Mouse (Mus musculus) gastrocnemius, postnatal 10 days (tissue): ENCODE measurements around the gene Olfr648. TPM values are rescaled to one million over a fixed set of nuclear protein-coding genes. Genes with fewer than 3 reads are reported as not detected.

Experiments
- total RNA-seq, 2 experiments: library from RNA; stranded (reverse); gene quantifications; 2 replicates each; pipeline ENCODE4 v1.2.3; 2021

Olfr648 gene
- total RNA-seq, 2 experiments from 2014 or later: not detected

Other genes starting within 250 kb of the Olfr648 start
- not detected for gene Olfr632, start 249.0 kb downstream of the Olfr648 start, total RNA-seq
- gene Olfr633, start 239.0 kb downstream of the Olfr648 start, total RNA-seq: not detected
- not detected for gene Olfr635, start 212.2 kb downstream of the Olfr648 start, total RNA-seq
- not detected for gene Olfr638, start 184.6 kb downstream of the Olfr648 start, total RNA-seq
- under 1 TPM; 0.02 to 0.05 TPM for gene Olfr639, start 166.1 kb downstream of the Olfr648 start, total RNA-seq
- gene Olfr640, start 157.8 kb downstream of the Olfr648 start, total RNA-seq: not detected
- gene Olfr641, start 147.9 kb downstream of the Olfr648 start, total RNA-seq: not detected
- gene Olfr642, start 130.7 kb downstream of the Olfr648 start, total RNA-seq: not detected
- not detected for gene 4930516K23Rik, start 121.9 kb downstream of the Olfr648 start, total RNA-seq
- not detected for gene Olfr644, start 111.5 kb downstream of the Olfr648 start, total RNA-seq
- not detected for gene Olfr645, start 97.9 kb downstream of the Olfr648 start, total RNA-seq
- gene Olfr646, start 78.5 kb downstream of the Olfr648 start, total RNA-seq: not detected
- gene Ubqln5, start 53.6 kb downstream of the Olfr648 start, total RNA-seq: not detected
- gene Olfr643, start 46.0 kb downstream of the Olfr648 start, total RNA-seq: not detected
- not detected for gene Ubqln3, start 40.1 kb downstream of the Olfr648 start, total RNA-seq
- gene Ubqlnl, start 32.8 kb downstream of the Olfr648 start, total RNA-seq: not detected
- gene Olfm5, start 18.6 kb downstream of the Olfr648 start, total RNA-seq: not detected
- gene Olfr649, start 12.6 kb upstream of the Olfr648 start, total RNA-seq: not detected
- gene Trim6, start 35.4 kb upstream of the Olfr648 start, total RNA-seq: under 1 TPM; 0.32 to 0.61 TPM
- 1 to 10 TPM; 1.6 to 1.9 TPM for gene Trim34a, start 61.1 kb upstream of the Olfr648 start, total RNA-seq
- gene Trim5, start 104.7 kb upstream of the Olfr648 start, total RNA-seq: 1 to 10 TPM in 1 of 2 experiments, under 1 TPM in 1; 0.92 to 1.1 TPM
- 1 to 10 TPM; 3.9 to 4.8 TPM for gene Trim12a, start 132.1 kb upstream of the Olfr648 start, total RNA-seq
- gene Trim34b, start 146.1 kb upstream of the Olfr648 start, total RNA-seq: under 1 TPM in 1 of 2 experiments, not detected in 1; 0.23 TPM
- 1 to 10 TPM; 2.1 to 2.6 TPM for gene Trim12c, start 170.0 kb upstream of the Olfr648 start, total RNA-seq
- not detected for gene Trim30b, start 186.5 kb upstream of the Olfr648 start, total RNA-seq
- not detected for gene Trim30c, start 217.4 kb upstream of the Olfr648 start, total RNA-seq